Mouse (Mus musculus) NIH3T3 (cell line): ENCODE results near the gene Plscr4.
A peak's percentile ranks its signal among the peaks of the same experiment; 100 is the strongest.

Experiments
- DNase-seq: peaks from one replicate; pipeline ENCODE4 v3.0.0-alpha.2; 2012; ENCODE audit warnings: low read depth

Plscr4 gene

GRCm38 (mm10) chr9:92457261-92458058 is at the start of gene Plscr4:
TSS of gene Plscr4 (plus strand) at chr9:92457373.
- peak; percentile 43 for DNase-seq

- no peak for DNase-seq
Observed at GRCm38 (mm10) chr9:92410225-92410624, 46.9 kb upstream of the Plscr4 start.

DNA sequence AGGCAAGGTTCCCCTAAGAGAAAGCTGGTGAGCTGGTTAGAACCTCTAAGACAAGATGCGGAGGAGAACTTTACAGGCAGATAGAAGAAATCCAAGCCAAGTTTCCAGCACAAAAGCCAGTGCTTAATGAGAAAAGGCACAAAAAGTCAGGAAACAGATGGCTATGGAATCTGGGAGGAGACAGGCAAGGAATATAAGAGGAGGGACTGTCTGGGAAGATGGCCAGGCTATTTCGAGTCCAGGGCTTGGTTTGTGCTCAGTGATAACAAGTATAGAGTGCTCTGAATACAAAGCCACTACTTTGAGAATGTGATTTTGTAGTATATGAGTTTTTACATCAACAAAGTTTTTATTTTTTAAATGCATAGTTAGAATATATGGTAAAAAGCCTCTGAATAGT is 45.1 kb upstream of the Plscr4 start:
- DNase-seq: peak; percentile 54

GRCm38 (mm10) chr9:92413684-92414083 is 43.5 kb upstream of the Plscr4 start:
- no peak for DNase-seq

GRCm38 (mm10) chr9:92437781-92438180 is 19.4 kb upstream of the Plscr4 start:
- no peak for DNase-seq

GRCm38 (mm10) chr9:92441468-92441867 is 15.7 kb upstream of the Plscr4 start:
- no peak for DNase-seq

DNA sequence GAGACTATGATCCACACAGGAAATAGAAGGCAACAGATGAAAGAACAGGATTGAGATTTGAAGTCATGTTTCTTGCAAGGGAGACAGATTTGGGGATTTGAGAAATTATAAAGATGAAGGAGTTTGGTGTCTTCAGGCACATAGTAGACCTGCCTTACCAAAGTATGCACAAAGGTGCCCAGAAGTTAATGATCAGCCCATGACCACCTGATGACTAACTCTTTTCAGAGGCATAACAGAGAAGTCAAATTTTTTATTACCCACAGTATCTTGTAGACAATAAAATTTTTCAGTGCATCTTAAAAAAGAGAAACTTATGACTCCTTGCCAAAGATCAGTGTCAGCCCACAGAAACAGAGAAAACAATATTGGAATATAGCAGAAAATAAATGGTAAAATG is 12.6 kb upstream of the Plscr4 start:
- DNase-seq: no peak

DNA sequence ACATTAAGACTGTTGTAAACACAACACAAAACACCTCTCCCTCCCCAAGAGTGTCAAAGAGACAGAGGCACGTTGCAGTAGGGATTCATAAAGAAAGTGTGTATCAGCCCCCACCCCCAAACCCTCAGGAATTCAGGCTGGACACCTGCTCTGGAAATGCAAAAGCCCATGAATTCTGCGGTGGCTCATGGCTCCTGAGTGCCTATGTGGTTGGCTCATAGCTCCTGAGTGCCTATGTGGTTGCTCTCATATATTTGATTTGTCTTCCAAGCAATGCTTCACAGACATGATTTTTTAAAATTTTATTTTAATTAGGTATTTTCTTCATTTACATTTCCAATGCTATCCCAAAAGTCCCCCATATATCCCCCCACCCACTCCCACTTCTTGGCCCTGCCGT is 568 bp upstream of the Plscr4 start:
- DNase-seq: no peak

DNA sequence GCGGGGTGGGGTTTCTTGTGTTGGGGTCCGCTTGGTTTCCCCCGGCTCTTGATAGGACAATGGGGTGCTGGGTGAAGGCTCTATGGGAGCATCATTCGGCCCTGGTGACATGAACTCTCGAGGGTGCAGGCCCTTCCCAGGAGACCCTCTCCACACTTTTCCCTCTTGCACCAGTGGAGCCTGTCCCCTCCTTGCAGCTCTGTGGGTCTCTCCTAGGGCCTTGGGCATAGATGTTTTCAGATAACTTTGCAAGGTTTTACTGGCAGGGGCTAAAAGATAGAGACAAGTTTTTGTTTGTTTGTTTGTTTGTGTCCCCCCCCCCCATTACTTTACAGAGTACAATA is 858 bp downstream of the Plscr4 start:
- DNase-seq: no peak

GRCm38 (mm10) chr9:92458418-92458817 is 1.2 kb downstream of the Plscr4 start:
- no peak for DNase-seq

DNA sequence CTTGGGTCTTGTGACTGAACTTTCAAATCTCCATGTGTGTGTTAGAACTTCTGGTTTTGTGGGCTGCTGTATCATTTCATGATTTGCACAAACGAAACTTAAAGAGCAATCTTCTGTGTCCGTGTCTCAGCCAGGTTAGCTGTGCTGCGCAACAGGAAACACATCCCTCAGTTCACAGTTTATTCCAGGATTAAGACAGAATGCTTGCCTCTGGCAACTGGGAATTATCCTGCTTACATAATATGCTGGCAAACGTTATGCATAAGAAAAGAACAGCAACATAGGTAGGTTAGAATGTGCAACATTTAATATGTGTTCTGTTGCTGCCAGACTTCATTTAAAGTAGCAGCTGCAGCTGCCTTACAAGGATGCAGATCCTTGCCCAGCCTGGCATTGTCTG is 10.6 kb downstream of the Plscr4 start:
- DNase-seq: no peak

GRCm38 (mm10) chr9:92472256-92472855 is 15.2 kb downstream of the Plscr4 start:
- DNase-seq: no peak

DNA sequence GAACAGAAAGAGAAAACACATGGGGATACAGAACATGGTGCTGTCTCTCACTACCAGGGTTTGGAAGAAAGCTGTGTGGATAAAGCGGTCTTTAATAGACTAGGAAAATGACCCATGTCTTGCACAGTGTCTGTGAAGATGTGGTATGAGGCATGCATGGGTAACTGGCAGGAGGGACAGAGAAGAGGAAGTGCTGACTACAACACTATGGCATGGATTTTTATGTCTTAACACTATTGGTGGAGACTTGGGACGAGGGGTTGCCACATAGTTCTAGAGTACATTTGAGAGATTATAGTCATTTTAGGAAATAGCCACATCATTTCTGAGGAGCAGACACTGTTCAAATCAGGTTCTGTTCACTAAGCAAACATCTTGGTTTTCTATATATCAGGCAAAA is 16.0 kb downstream of the Plscr4 start:
- DNase-seq: no peak

DNA sequence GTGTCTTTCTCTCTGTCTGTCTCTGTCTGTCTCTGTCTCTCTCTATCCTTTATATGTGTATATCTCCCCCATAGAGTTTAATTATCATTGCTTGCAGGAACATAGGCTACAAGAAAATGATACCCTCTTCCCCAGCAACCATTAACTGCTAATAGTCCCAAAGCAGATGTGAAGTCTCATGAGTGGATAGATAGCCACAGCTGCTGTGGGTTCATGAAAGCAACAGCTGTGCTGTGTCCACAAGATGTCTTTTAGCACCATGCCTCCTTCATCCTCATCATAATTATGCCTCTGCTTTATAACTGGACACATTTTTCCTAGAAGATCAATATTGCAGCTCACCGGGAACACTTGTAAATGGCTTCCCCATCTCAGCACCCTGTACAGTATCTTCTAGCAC is 17.1 kb downstream of the Plscr4 start:
- no peak for DNase-seq

- no peak for DNase-seq
Observed at GRCm38 (mm10) chr9:92481663-92482062, 24.5 kb downstream of the Plscr4 start.

DNA sequence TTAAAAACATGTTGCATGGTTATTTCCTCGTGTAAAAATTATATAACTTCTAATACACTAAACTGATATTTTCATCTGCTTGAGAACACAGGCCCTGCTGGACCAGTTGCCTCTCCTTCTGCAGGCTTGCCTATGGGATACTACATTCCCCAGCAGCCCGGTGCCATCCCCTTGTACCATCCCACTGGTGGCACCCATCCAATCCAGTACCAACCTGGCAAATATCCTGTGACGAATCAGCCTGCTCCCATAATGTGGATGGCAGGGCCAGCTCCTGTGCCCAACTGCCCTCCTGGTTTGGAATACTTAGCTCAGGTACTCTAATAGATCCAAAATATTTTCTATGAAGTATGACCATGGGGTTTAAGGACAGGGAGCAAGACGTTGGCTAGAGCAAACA is 25.4 kb downstream of the Plscr4 start:
- DNase-seq: no peak

GRCm38 (mm10) chr9:92484710-92485267 is 27.6 kb downstream of the Plscr4 start:
- no peak for DNase-seq

- DNase-seq: no peak
Observed at GRCm38 (mm10) chr9:92489857-92490256, 32.7 kb downstream of the Plscr4 start.

DNA sequence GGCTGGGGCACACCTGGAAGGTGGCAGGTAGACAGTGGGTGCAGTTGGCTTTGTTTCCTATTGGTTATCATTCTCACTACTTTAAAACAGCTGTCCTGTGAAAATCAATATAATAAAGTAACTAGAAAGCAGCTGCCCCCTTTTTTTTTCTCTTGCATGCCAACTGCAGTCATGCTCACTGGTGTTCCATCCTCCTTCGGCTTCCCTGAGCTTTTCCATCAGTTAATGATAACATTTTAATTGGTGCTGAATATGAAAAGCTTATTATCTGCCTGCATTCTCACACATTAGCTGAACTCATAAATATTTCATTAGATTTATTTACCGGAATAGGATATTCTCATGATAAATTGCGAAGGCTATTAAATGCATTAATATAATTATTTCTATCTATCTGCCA is 33.1 kb downstream of the Plscr4 start:
- no peak for DNase-seq

- no peak for DNase-seq
Observed at GRCm38 (mm10) chr9:92491274-92491673, 34.1 kb downstream of the Plscr4 start.

GRCm38 (mm10) chr9:92499710-92500410 is 42.7 kb downstream of the Plscr4 start:
- DNase-seq: peak; percentile 87

GRCm38 (mm10) chr9:92504256-92504655 is 47.1 kb downstream of the Plscr4 start:
- DNase-seq: no peak

DNA sequence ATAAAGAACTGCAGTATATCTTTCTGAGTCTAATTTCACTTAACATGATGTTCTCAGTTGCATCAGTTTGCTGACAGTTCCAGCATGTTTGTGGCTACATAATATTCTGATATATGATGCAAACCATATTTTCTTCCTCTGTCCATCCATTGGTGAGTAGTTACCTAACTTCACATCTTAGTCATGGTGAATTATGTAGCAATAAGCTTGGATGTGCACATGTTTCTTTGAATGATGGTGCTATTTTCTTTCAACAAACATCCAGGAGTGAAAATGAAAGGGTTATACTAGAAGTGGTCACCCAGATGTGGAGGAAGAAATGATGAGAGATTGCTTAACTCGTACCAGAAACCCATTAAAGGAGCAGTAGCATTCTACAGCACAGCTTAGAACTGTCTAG is 47.7 kb downstream of the Plscr4 start:
- DNase-seq: peak; percentile 5
